Mouse (Mus musculus): ENCODE measurements around the gene Olfr3. TPM values are rescaled to one million over a fixed set of nuclear protein-coding genes. Genes with fewer than 3 reads are reported as not detected.

Olfr3 gene
- not detected in 2 replicates for total RNA-seq (2014; fragmentation: Nextera tagmentation)
- not detected in 2 replicates for total RNA-seq (2017)

- ATAC-seq (replicated peaks; ENCODE audit: poor library complexity, severe bottlenecking), result no peak
These were observed at the start of gene Olfr3 for GRCm38 (mm10) chr2:36816932-36817331. Olfr3 (minus strand) TSS chr2:36817032.

- ATAC-seq (replicated peaks; ENCODE audit: poor library complexity, severe bottlenecking), result no peak
These were observed 45.7 kb upstream of the Olfr3 start, which contains the start of gene Olfr351 for GRCm38 (mm10) chr2:36862560-36862959. Olfr351 (minus strand) TSS chr2:36862660.

- ATAC-seq (replicated peaks; ENCODE audit: poor library complexity, severe bottlenecking), result no peak
These were observed 29.2 kb upstream of the Olfr3 start, which contains the start of gene Olfr350 for GRCm38 (mm10) chr2:36846010-36846409. Olfr350 (plus strand) TSS chr2:36846310.

- ATAC-seq (replicated peaks; ENCODE audit: poor library complexity, severe bottlenecking), result no peak
These were observed 26.6 kb downstream of the Olfr3 start, which contains the start of gene Olfr50 for GRCm38 (mm10) chr2:36790238-36790637. Olfr50 (plus strand) TSS chr2:36790538.

GRCm38 (mm10) chr2:36783976-36784375 lies 32.9 kb downstream of the Olfr3 start, which contains the start of gene Olfr348:
Olfr348 (plus strand) TSS chr2:36784276.
- no peak for ATAC-seq (replicated peaks; ENCODE audit: poor library complexity, severe bottlenecking)

Other genes with a start within 250 kb of the Olfr3 start
- gene Olfr345, start 177.0 kb downstream of the Olfr3 start, total RNA-seq (2014; fragmentation: Nextera tagmentation), result not detected in 2 replicates
- not detected in 2 replicates for gene Olfr345, start 177.0 kb downstream of the Olfr3 start, total RNA-seq (2017)
- not detected in 2 replicates for gene Olfr346, start 131.2 kb downstream of the Olfr3 start, total RNA-seq (2014; fragmentation: Nextera tagmentation)
- not detected in 2 replicates for gene Olfr346, start 131.2 kb downstream of the Olfr3 start, total RNA-seq (2017)
- not detected in 2 replicates for gene Olfr347, start 85.1 kb downstream of the Olfr3 start, total RNA-seq (2014; fragmentation: Nextera tagmentation)
- not detected in 2 replicates for gene Olfr347, start 85.1 kb downstream of the Olfr3 start, total RNA-seq (2017)
- gene Olfr348, start 32.8 kb downstream of the Olfr3 start, total RNA-seq (2014; fragmentation: Nextera tagmentation), result not detected in 2 replicates
- not detected in 2 replicates for gene Olfr348, start 32.8 kb downstream of the Olfr3 start, total RNA-seq (2017)
- not detected in 2 replicates for gene Olfr50, start 26.5 kb downstream of the Olfr3 start, total RNA-seq (2014; fragmentation: Nextera tagmentation)
- not detected in 2 replicates for gene Olfr50, start 26.5 kb downstream of the Olfr3 start, total RNA-seq (2017)
- gene Olfr350, start 29.3 kb upstream of the Olfr3 start, total RNA-seq (2014; fragmentation: Nextera tagmentation), result not detected in 2 replicates
- not detected in 2 replicates for gene Olfr350, start 29.3 kb upstream of the Olfr3 start, total RNA-seq (2017)
- not detected in 2 replicates for gene Olfr351, start 45.6 kb upstream of the Olfr3 start, total RNA-seq (2014; fragmentation: Nextera tagmentation)
- not detected in 2 replicates for gene Olfr351, start 45.6 kb upstream of the Olfr3 start, total RNA-seq (2017)
- not detected in 2 replicates for gene Olfr352, start 51.4 kb upstream of the Olfr3 start, total RNA-seq (2014; fragmentation: Nextera tagmentation)
- not detected in 2 replicates for gene Olfr352, start 51.4 kb upstream of the Olfr3 start, total RNA-seq (2017)
- gene Olfr353, start 75.9 kb upstream of the Olfr3 start, total RNA-seq (2014; fragmentation: Nextera tagmentation), result not detected in 2 replicates
- gene Olfr353, start 75.9 kb upstream of the Olfr3 start, total RNA-seq (2017), result not detected in 2 replicates
- gene Olfr354, start 88.6 kb upstream of the Olfr3 start, total RNA-seq (2014; fragmentation: Nextera tagmentation), result not detected in 2 replicates
- gene Olfr354, start 88.6 kb upstream of the Olfr3 start, total RNA-seq (2017), result not detected in 2 replicates
- gene Olfr355, start 111.9 kb upstream of the Olfr3 start, total RNA-seq (2014; fragmentation: Nextera tagmentation), result not detected in 2 replicates
- gene Olfr355, start 111.9 kb upstream of the Olfr3 start, total RNA-seq (2017), result not detected in 2 replicates
- not detected in 2 replicates for gene Olfr356, start 120.1 kb upstream of the Olfr3 start, total RNA-seq (2014; fragmentation: Nextera tagmentation)
- gene Olfr356, start 120.1 kb upstream of the Olfr3 start, total RNA-seq (2017), result not detected in 2 replicates
- gene Olfr357, start 176.8 kb upstream of the Olfr3 start, total RNA-seq (2014; fragmentation: Nextera tagmentation), result not detected in 2 replicates
- gene Olfr357, start 176.8 kb upstream of the Olfr3 start, total RNA-seq (2017), result not detected in 2 replicates
- gene Olfr358, start 192.3 kb upstream of the Olfr3 start, total RNA-seq (2014; fragmentation: Nextera tagmentation), result not detected in 2 replicates
- gene Olfr358, start 192.3 kb upstream of the Olfr3 start, total RNA-seq (2017), result not detected in 2 replicates
- not detected in 2 replicates for gene Olfr360, start 248.7 kb upstream of the Olfr3 start, total RNA-seq (2014; fragmentation: Nextera tagmentation)
- not detected in 2 replicates for gene Olfr360, start 248.7 kb upstream of the Olfr3 start, total RNA-seq (2017)